Mouse (Mus musculus) skeletal muscle tissue, adult 2 months (tissue): Measurements from ENCODE around the gene Pgpep1l.
"Not testable (repeated sequence)": the region's sequence is repeated elsewhere in the genome, so short reads cannot be mapped to it uniquely, and the experiment has no call there.

Experiments
- DNase-seq: peaks from one replicate; pipeline ENCODE4 v3.0.0-alpha.2; 2012; ENCODE audit warnings: low read depth, low spot score

The Pgpep1l gene

DNA sequence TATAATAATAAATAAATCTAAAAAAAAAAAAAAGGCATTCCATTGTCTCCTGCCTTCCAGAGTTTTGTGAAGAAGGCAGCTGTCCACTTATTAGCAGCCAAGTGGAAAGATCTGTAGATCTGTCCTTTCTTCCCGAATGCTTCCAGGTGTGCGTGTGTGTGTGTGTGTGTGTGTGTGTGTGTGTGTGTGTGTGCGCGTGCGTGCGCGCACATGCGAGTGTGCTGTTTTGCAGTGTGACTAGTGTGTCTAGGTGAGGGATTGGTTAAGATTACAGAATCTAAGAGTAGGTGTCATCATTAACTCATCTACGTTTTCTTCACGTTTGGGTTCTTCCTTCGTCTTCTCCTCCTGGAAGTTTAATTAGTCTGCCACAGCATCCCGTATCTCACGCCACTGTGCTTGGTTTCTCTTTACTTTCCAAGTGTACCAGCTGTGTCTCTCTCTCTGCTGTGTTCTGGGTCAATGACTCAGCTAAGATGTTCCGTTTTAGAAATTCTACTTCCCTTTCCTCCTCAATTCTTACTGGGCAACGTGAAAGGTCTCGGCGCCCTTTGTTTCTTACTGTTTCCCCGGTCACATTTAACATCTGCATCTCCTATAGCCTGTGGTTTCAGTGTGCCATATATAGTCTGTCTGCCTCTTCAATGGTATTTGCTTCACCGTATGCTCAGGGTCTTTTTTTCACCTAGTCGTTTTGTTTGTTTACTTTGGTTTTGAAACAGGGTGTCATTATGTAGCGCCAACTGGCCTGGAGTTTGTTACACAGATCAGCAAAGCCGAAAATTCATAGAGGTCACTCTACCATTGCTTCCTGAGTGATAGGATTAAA is 18.5 kb upstream of the Pgpep1l start:
- DNase-seq = no peak

DNA sequence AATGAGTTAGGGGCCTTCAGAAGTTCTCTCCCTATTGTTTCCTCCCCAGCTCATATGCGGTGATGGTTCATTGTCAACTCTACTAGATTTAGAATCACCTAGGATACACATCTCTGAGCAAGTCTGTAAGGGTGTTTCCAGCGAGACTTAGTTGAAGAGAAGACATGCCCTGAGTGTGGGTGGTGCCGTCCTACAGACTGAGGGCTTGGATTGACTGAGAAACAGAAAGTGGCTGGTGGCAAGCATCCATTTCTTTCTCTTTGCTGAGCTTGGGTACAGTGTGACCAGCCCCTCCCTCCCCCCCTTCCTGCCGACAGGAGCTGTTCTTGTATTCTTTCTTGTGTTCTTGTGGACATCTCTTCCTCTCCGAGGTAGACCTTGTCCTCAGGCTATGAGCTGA is 17.3 kb upstream of the Pgpep1l start:
- DNase-seq = no peak

- DNase-seq = no peak
Observed at GRCm38 (mm10) chr7:68280352-68280869, 16.4 kb upstream of the Pgpep1l start.

GRCm38 (mm10) chr7:68279481-68279880 is 15.4 kb upstream of the Pgpep1l start:
- no peak for DNase-seq

DNA sequence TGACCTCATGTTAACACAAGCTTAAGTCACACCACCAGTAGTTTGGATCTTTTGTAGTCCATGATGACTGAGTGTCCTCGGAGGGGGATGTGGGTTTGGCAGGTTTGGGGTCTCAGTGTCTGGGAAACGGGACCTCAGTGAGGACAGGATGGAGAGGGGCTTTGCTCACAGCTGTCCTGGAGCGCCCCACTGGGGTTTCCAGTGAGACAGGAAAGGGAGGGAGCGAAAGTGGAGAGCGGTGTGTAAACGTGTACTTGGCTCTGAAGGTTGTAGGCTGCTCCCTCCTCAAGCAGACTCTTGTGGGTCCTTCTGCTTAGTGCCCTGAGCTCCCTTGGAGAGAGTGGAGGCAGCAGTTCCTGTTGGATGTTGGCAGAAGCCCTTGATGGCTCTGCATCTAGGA is 14.9 kb upstream of the Pgpep1l start:
- DNase-seq = no peak

- DNase-seq = no peak
Observed at GRCm38 (mm10) chr7:68278385-68278784, 14.4 kb upstream of the Pgpep1l start.

- no peak for DNase-seq
Observed at GRCm38 (mm10) chr7:68277897-68278270, 13.9 kb upstream of the Pgpep1l start.

- DNase-seq = peak; percentile 61
Observed at GRCm38 (mm10) chr7:68277054-68277896, 13.2 kb upstream of the Pgpep1l start.

GRCm38 (mm10) chr7:68275838-68276731 is 12.1 kb upstream of the Pgpep1l start:
- DNase-seq = no peak

GRCm38 (mm10) chr7:68275445-68275837 is 11.4 kb upstream of the Pgpep1l start:
- not testable (repeated sequence) for DNase-seq

DNA sequence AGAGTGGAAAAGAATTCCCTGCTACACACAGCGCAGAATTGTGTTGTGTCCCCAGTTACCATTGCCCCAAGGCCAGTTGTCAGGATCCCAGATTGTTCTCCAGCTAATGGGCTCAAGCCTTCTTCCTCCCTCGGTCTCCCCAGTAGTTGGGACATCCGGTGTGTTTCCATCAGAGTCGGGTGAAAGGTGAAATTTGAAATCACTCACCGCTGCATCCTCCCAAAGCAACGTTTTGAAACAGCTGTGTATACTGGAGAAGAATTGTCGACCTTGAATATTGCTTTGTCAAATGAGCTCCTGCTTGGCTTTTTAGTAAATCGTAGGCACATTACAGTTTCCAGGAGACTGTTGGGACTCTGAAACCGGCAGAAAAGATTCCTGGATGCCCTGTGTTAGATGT is 10.9 kb upstream of the Pgpep1l start:
- DNase-seq = no peak

GRCm38 (mm10) chr7:68274218-68274617 is 10.2 kb upstream of the Pgpep1l start:
- no peak for DNase-seq

DNA sequence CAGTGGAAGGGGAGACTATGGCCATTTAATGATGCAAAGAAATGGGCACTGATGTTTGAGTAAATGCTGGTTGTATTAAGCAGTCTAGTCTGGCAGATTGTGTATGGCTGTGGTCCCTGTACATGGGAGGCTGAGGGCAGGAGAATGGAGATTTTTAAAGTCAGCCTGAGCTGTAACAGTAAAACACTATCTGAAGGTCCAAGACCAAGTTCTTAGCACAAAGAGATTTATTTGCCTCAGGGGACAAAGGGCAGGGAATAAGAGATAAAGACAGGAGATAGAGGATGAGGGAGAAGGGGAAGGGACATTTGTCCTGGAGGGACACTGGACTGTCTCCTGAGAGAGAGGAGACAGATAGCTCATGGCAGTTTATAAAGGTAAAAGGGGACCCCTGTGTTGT is 9.5 kb upstream of the Pgpep1l start, which contains the start of gene Fam169b:
Gene Fam169b, plus strand, starts transcription at position 325 of the 400 bp plus-strand sequence.
- DNase-seq = no peak

DNA sequence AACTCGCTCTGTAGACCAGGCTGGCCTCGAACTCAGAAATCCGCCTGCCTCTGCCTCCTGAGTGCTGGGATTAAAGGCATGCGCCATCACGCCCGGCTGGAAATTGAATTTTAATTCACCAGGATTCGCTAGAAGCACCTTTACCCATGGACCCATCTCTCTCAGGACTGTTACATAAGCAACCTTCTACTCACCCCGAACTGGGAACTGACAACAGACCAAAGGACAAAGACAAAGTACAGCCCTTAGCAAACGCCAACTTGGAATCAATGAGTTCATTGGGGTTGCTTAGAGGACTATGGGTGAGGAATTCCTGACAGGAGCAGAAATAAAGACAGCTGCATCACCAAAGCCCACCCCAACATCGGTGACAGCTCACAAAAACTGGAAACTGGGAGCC is 8.6 kb upstream of the Pgpep1l start:
- no peak for DNase-seq

- no peak for DNase-seq
Observed at GRCm38 (mm10) chr7:68271816-68272215, 7.8 kb upstream of the Pgpep1l start.

DNA sequence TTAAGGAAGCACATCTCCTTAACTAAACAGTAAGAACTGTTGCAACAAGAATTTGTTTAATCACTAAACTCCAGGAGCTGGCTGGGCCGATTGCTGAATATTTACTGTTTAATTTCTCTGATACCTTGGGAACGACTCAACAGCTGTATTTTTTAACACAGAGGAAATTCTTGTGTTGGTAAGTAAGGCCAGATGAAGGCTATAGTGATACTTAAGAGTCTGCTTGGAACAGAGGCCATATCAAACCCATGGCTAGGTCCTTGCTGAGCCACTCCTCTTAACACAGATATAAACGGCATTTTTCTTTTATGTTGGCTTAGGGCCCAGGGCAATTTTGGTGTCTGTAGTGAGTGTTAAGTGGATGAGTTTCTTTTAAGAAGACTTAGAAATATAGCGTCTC is 6.5 kb upstream of the Pgpep1l start:
- no peak for DNase-seq

- DNase-seq = peak; percentile 49
Observed at GRCm38 (mm10) chr7:68266691-68267090, 2.7 kb upstream of the Pgpep1l start.

GRCm38 (mm10) chr7:68265391-68265790 is 1.4 kb upstream of the Pgpep1l start:
- no peak for DNase-seq

- no peak for DNase-seq
Observed at GRCm38 (mm10) chr7:68264531-68264930, 498 bp upstream of the Pgpep1l start.

GRCm38 (mm10) chr7:68263346-68264027 is 546 bp downstream of the Pgpep1l start:
- DNase-seq = no peak
